ENCODE assay signal across 24 mouse cellular contexts in genomic region chr3:102345291-102345690, GRCm38 (mm10).
DNase-seq lines count a peak whose midpoint lies in the region; ATAC-seq and TF ChIP-seq lines count a peak whose summit lies in the region.
"Had no signal": no experiment of that assay in that cellular context is flagged by ENCODE, and none has a peak within 500 bp of the region (broad histone marks: within the 10 kb centered on the region; RNA-seq: fewer than 3 reads in every experiment).

No protein-coding gene starts in this region.

- no peak for TF ChIP-seq CTCF in lung, embryonic 14.5 days (IDR thresholded peaks at IDR 0.05; ENCODE audit: low read depth)

- peaks cover 6% of the 10 kb centered on the region for H3K4me1 ChIP-seq in heart, embryonic 12.5 days (replicated peaks)
- 0 out of 2 replicates have a peak, but pooled peaks cover 4% of the 10 kb centered on the region for H3K4me1 ChIP-seq in lung, embryonic 14.5 days (ENCODE audit: insufficient read depth)
- H3K4me1 ChIP-seq: forebrain, embryonic 13.5 days; hindbrain, embryonic 10.5 days; hindbrain, embryonic 15.5 days; liver, embryonic 15.5 days; megakaryocyte, embryonic 14.5 days; midbrain, embryonic 13.5 days; stomach, embryonic 15.5 days had no signal

- H3K4me2 ChIP-seq in heart, embryonic 12.5 days: no peak overlapping the region
- H3K4me2 ChIP-seq in lung, embryonic 14.5 days: no peak overlapping the region
- H3K4me2 ChIP-seq: forebrain, embryonic 13.5 days; heart, embryonic 13.5 days; hindbrain, embryonic 15.5 days; liver, embryonic 15.5 days; midbrain, embryonic 13.5 days; stomach, embryonic 15.5 days had no signal

- H3K27me3 ChIP-seq in heart, embryonic 12.5 days (replicated peaks): no peaks in the 10 kb centered on the region
- H3K27me3 ChIP-seq in lung, embryonic 14.5 days (ENCODE audit: insufficient read depth, low read length): no peaks in the 10 kb centered on the region
- H3K27me3 ChIP-seq: forebrain, embryonic 13.5 days; heart, embryonic 13.5 days; liver, embryonic 15.5 days; megakaryocyte, embryonic 14.5 days; stomach, embryonic 15.5 days had no signal

- no peak for ATAC-seq in heart, embryonic 12.5 days (ENCODE audit: insufficient number of reproducible peaks, low FRiP score)
- ATAC-seq in lung, embryonic 14.5 days (ENCODE audit: insufficient read depth): no peak
- ATAC-seq: forebrain, embryonic 13.5 days; inflammation-experienced regulatory T-cells, adult 6 months; midbrain, embryonic 13.5 days had no signal

- no peak overlapping the region for H3K9ac ChIP-seq in heart, embryonic 12.5 days
- H3K9ac ChIP-seq in lung, embryonic 14.5 days: no peak overlapping the region
- H3K9ac ChIP-seq: forebrain, embryonic 13.5 days; heart, embryonic 13.5 days; hindbrain, embryonic 15.5 days; liver, embryonic 15.5 days; midbrain, embryonic 13.5 days; stomach, embryonic 15.5 days had no signal

- no peaks in the 10 kb centered on the region for H3K9me3 ChIP-seq in heart, embryonic 12.5 days (replicated peaks)
- H3K9me3 ChIP-seq in lung, embryonic 14.5 days (ENCODE audit: low read depth, low read length): no peaks in the 10 kb centered on the region
- H3K9me3 ChIP-seq: forebrain, embryonic 13.5 days; heart, embryonic 13.5 days; hindbrain, embryonic 10.5 days; hindbrain, embryonic 15.5 days; liver, embryonic 15.5 days; midbrain, embryonic 13.5 days; stomach, embryonic 15.5 days had no signal

- no peaks in the 10 kb centered on the region for H3K36me3 ChIP-seq in heart, embryonic 12.5 days
- H3K36me3 ChIP-seq in lung, embryonic 14.5 days (ENCODE audit: insufficient read depth): no peaks in the 10 kb centered on the region
- H3K36me3 ChIP-seq: heart, embryonic 13.5 days; hindbrain, embryonic 10.5 days; hindbrain, embryonic 15.5 days; liver, embryonic 15.5 days; midbrain, embryonic 13.5 days; stomach, embryonic 15.5 days had no signal

- no peak overlapping the region for H3K4me3 ChIP-seq in heart, embryonic 12.5 days
- H3K4me3 ChIP-seq in lung, embryonic 14.5 days (ENCODE audit: low read depth, low read length): no peak overlapping the region
- H3K4me3 ChIP-seq: forebrain, embryonic 13.5 days; heart, embryonic 13.5 days; hindbrain, embryonic 10.5 days; hindbrain, embryonic 15.5 days; liver, embryonic 15.5 days; megakaryocyte, embryonic 14.5 days; midbrain, embryonic 13.5 days; stomach, embryonic 15.5 days had no signal

- peak; percentile 85 for DNase-seq in heart, adult 11 months
- peak; percentile 28 for DNase-seq in kidney, postnatal 10 days
- DNase-seq in kidney, adult 11 months: no peak
- DNase-seq in lung, embryonic 14.5 days: peak; percentile 14
- no peak for DNase-seq in lung, postnatal 36 days
- peak; percentile 64 for DNase-seq in testis, postnatal 10 days (ENCODE audit: low spot score)
- DNase-seq in left cerebral cortex, postnatal 14 days (ENCODE audit: low spot score in 2 of 2): no peak
- DNase-seq: cerebellum, adult 2 months; cerebellum, postnatal 25 days; gastrocnemius, postnatal 25 days; lung, postnatal 4 days; right cerebral cortex, postnatal 25 days; thymus, adult 18-20 months; thymus, postnatal 25 days had no signal

- H3K27ac ChIP-seq in heart, embryonic 12.5 days (ENCODE audit: poor library complexity, severe bottlenecking): no peak overlapping the region
- H3K27ac ChIP-seq in lung, embryonic 14.5 days (ENCODE audit: low read depth): no peak overlapping the region
- H3K27ac ChIP-seq: forebrain, embryonic 13.5 days; heart, embryonic 13.5 days; hindbrain, embryonic 10.5 days; hindbrain, embryonic 15.5 days; liver, embryonic 15.5 days; midbrain, embryonic 13.5 days; stomach, embryonic 15.5 days had no signal

- intact Hi-C loops in left cerebral cortex, postnatal 14 days (cut with DNase I): no loop called here

- 49% methylated on average over 5 of the region's 5 CpGs for WGBS in heart, embryonic 12.5 days
- WGBS in lung, embryonic 14.5 days: 35% methylated on average over 5 of the region's 5 CpGs

Comparison
In these comparisons a context has a peak if more than half of its experiments do, and no peak if none do; other contexts are left out.
1. DNase-seq: peak in heart, adult 11 months (single experiment), kidney, postnatal 10 days (single experiment), lung, embryonic 14.5 days (single experiment) and testis, postnatal 10 days (single experiment); none in kidney, adult 11 months (single experiment), lung, postnatal 36 days (single experiment) and left cerebral cortex, postnatal 14 days (0 of 2).